Mouse (Mus musculus): ENCODE results near the gene Rnf225.

- TF ChIP-seq CTCF (conservative IDR thresholded peaks at IDR 0.05; ENCODE audit: low read length) (no peak), NANOG (IDR thresholded peaks at IDR 0.05; ENCODE audit: borderline replicate concordance, low read length) (no peak), POU5F1 (IDR thresholded peaks at IDR 0.05; ENCODE audit: borderline replicate concordance, low read length) (no peak)
These were observed 4.5 kb upstream of the Rnf225 start for GRCm38 (mm10) chr7:12922729-12923128.

Measured in E14TG2a.4 (cell line).